Mouse (Mus musculus) liver, adult 2 months (tissue): ENCODE measurements at regions not wholly inside any gene's neighbourhood (a gene's known extent, or its start where the extent isn't known, plus 50 kb on each side); places are given as distances from the start of the nearest gene placed in this dataset.

Experiments
- DNase-seq: peaks from one replicate; pipeline ENCODE4 v3.0.0-alpha.2; 2011; ENCODE audit warnings: low read depth, low spot score; ENCODE audit errors: extremely low read depth
- H3K27ac ChIP-seq: fragments of 200-500 bp; replicated peaks from 2 replicates; pipeline ENCODE4 v1.5.1; 2012; ENCODE audit warnings: low read depth, mild to moderate bottlenecking, control low read depth, inconsistent platforms, low read length; ENCODE audit not compliant: insufficient read depth
- H3K27me3 ChIP-seq: fragments of 200-500 bp; 2 replicates; pipeline ENCODE4 v1.6.1; 2012; ENCODE audit warnings: mild to moderate bottlenecking, moderate library complexity, low read length, inconsistent platforms; ENCODE audit not compliant: control insufficient read depth, insufficient read depth
- H3K36me3 ChIP-seq: fragments of 200-500 bp; 2 replicates; pipeline ENCODE4 v1.6.1; 2012; ENCODE audit warnings: low read length, inconsistent platforms; ENCODE audit not compliant: control insufficient read depth, insufficient read depth
- H3K4me1 ChIP-seq: fragments of 200-500 bp; 2 replicates; pipeline ENCODE4 v1.6.1; 2011; ENCODE audit warnings: low read length; ENCODE audit not compliant: control insufficient read depth, insufficient read depth
- H3K4me3 ChIP-seq: fragments of 200-500 bp; 2 replicates; pipeline ENCODE4 v1.5.1; 2011; ENCODE audit warnings: low read depth, mild to moderate bottlenecking, control low read depth, low read length, moderate library complexity; ENCODE audit not compliant: insufficient read depth
- H3K79me2 ChIP-seq: fragments of 200-500 bp; 2 replicates; pipeline ENCODE4 v1.6.1; 2012; ENCODE audit warnings: inconsistent platforms, mild to moderate bottlenecking, low read length, moderate library complexity; ENCODE audit not compliant: control insufficient read depth, insufficient read depth
- H3K9ac ChIP-seq: fragments of 200-500 bp; 2 replicates; pipeline ENCODE4 v1.6.1; 2012; ENCODE audit warnings: low read depth, mild to moderate bottlenecking, control low read depth, inconsistent platforms, low read length
- CTCF ChIP-seq: fragments of 200-500 bp; IDR thresholded peaks from 2 replicates; pipeline ENCODE4 v1.5.1; 2011; ENCODE audit warnings: low read depth, low read length, control low read depth
- POLR2A ChIP-seq: fragments of 200-500 bp; IDR thresholded peaks from 2 replicates; pipeline ENCODE4 v1.6.1; 2011; ENCODE audit warnings: low read length, control low read depth; ENCODE audit not compliant: insufficient read depth; ENCODE audit errors: extremely low read depth
- WGBS: fragments of 180-500 bp; shearing (Covaris S2); methylation state at CpG from one replicate; pipeline ENCODE4 v1.1.7; 2018; 5-methylcytosine and 5-hydroxymethylcytosine counted together

DNA sequence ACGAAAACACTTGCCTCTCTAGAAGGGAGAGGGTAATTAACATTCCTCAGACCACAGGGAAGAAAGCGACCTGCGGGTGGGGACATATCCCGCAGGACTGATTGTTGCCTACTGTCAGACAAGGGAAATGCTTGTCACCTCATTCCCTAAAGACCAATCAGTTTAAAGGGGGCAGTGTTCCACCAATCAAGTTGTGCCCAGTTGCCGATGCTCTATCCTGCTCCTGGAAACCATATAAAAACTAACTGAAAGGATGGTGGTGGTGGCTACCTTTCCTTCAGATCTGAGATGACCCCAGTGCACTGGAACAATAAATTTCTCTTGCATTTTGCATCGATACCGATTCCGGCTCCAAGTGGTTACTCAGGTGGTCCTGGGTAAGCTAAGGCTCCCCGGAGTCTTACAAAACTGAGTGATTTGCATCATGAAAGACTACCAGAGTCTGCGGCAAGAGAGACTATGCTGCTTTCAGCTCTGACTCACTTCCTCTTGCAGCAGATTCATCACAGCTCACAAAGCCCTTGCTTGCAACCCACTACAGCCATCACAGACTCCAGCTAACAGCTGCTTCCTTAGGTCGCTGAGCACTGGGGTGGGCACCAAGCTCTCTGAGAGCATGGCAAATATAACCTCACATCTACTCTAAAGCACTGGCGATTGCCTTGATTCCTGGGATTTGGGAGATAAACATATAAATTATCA is 533.7 kb upstream of the A830018L16Rik start:
- Histone ChIP-seq H3K4me3 (no peak overlapping the region), H3K79me2 (no peaks in the 10 kb centered on the region), H3K36me3 (no peaks in the 10 kb centered on the region), H3K9ac (no peak overlapping the region), H3K4me1 (no peaks in the 10 kb centered on the region), H3K27ac (no peak overlapping the region), H3K27me3 (no peaks in the 10 kb centered on the region)
- TF ChIP-seq POLR2A (no peak), CTCF (no peak)
- no peak for DNase-seq
- WGBS = 79% methylated on average over 12 of the region's 12 CpGs

DNA sequence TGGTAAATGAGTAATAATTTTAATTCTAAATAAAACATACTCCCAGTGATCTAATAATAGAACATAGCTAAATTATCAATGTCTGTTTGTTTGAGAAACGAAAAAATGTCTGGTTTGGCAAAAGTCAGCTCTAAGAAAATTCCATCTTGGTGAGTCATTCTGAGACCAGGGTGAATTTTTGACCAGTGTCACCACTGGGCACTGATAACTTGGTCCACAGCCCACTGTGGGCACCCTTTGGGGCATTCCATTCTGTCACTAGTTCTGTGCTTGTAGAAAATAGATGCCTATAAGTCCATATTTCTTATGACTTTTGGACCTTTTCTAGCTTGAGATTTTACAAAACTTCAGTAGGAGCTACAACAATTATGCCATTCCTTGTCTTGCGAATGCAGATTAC is 515.1 kb upstream of the A830018L16Rik start:
- Histone ChIP-seq H3K79me2 (no peaks in the 10 kb centered on the region), H3K4me1 (no peaks in the 10 kb centered on the region), H3K27me3 (no peaks in the 10 kb centered on the region), H3K27ac (no peak overlapping the region), H3K4me3 (no peak overlapping the region), H3K9ac (no peak overlapping the region), H3K36me3 (no peaks in the 10 kb centered on the region)
- 60% methylated on average over 2 of the region's 2 CpGs for WGBS
- TF ChIP-seq POLR2A = no peak
- TF ChIP-seq CTCF = no peak
- no peak for DNase-seq

DNA sequence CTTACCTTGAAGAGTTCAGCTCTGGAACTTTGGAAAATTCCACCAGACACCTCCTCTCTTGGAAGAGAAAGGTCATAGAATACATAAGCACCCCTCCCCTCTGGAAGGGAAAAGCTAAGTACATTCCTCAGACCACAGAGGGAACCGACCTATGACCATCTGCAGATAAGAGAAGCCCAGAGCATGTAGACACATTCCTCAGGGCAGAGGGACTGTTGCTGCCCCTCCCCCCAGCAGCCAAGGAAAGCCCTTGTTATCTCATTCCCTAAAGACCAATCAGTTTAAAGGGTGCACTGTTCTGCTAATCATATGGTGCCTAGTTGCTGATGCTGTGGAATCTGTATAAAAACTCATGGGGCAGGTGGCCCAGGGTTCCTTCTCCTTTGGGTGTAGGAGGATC is 511.2 kb upstream of the A830018L16Rik start:
- no peak for DNase-seq
- TF ChIP-seq POLR2A = no peak
- TF ChIP-seq CTCF = no peak
- no peak overlapping the region for H3K9ac ChIP-seq
- no peaks in the 10 kb centered on the region for H3K27me3 ChIP-seq
- H3K4me1 ChIP-seq = no peaks in the 10 kb centered on the region
- no peak overlapping the region for H3K27ac ChIP-seq
- 17% methylated on average over 1 of the region's 1 CpGs for WGBS
- H3K79me2 ChIP-seq = no peaks in the 10 kb centered on the region
- H3K36me3 ChIP-seq = no peaks in the 10 kb centered on the region
- no peak overlapping the region for H3K4me3 ChIP-seq

GRCm38 (mm10) chr1:10919958-10920357 is 493.9 kb upstream of the A830018L16Rik start:
- no peaks in the 10 kb centered on the region for H3K36me3 ChIP-seq
- H3K79me2 ChIP-seq = no peaks in the 10 kb centered on the region
- no peak overlapping the region for H3K9ac ChIP-seq
- TF ChIP-seq POLR2A (no peak), CTCF (no peak)
- no peak overlapping the region for H3K27ac ChIP-seq
- no peak for DNase-seq
- H3K4me3 ChIP-seq = no peak overlapping the region
- 94% methylated on average over 3 of the region's 3 CpGs for WGBS
- H3K4me1 ChIP-seq = no peaks in the 10 kb centered on the region
- H3K27me3 ChIP-seq = no peaks in the 10 kb centered on the region

DNA sequence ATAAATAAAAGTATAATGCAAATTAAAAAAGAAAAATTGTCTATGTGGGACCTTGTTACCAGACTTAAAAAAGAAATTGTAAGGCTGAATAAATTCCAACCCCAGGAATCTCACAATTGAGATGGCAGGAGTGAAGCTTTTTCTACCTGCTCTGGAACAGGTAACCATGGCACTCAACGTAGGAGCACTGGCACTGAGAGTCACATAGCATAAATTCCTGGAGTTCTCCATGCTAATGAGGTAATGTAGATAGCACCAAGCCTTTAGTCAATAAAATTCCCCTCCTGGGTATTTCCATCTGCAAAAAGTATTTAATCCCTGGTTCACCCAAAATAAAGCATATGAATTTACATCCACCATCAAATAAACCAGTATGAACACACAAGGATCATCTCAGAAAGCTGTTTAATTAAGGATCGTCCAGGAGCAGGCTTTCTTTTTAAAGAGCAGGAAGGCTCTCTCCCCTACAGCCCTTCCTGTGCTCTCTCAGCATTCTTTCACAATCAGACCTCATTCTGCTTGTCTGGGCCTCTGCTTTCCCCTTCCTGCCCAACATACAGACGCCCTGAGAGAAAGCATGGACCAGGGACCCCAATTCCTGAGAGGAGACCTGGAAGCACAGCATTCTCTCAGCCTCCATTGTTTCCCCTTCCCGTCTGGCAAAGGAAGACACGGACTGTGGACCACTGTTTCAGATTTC is 481.4 kb upstream of the A830018L16Rik start:
- Histone ChIP-seq H3K4me1 (no peaks in the 10 kb centered on the region), H3K79me2 (no peaks in the 10 kb centered on the region), H3K27me3 (no peaks in the 10 kb centered on the region), H3K36me3 (no peaks in the 10 kb centered on the region), H3K9ac (no peak overlapping the region), H3K4me3 (no peak overlapping the region), H3K27ac (no peak overlapping the region)
- no peak for TF ChIP-seq POLR2A
- DNase-seq = no peak
- 30% methylated on average over 5 of the region's 5 CpGs for WGBS

- TF ChIP-seq POLR2A (no peak), CTCF (no peak)
- no peaks in the 10 kb centered on the region for H3K36me3 ChIP-seq
- H3K27me3 ChIP-seq = no peaks in the 10 kb centered on the region
- H3K4me1 ChIP-seq = no peaks in the 10 kb centered on the region
- no peak for DNase-seq
- no peaks in the 10 kb centered on the region for H3K79me2 ChIP-seq
- H3K27ac ChIP-seq = no peak overlapping the region
- H3K9ac ChIP-seq = no peak overlapping the region
- no peak overlapping the region for H3K4me3 ChIP-seq
Observed at GRCm38 (mm10) chr1:10933206-10933605, 480.7 kb upstream of the A830018L16Rik start.
